19 mouse cellular contexts compared by ENCODE assay signal in genomic region chrX:9254901-9255300, GRCm38 (mm10). TPM values are rescaled to one million over a fixed set of nuclear protein-coding genes. Genes with fewer than 3 reads are reported as not detected.
"Had no signal": no experiment of that assay in that cellular context is flagged by ENCODE, and none has a peak within 500 bp of the region (broad histone marks: within the 10 kb centered on the region; RNA-seq: fewer than 3 reads in every experiment).

No protein-coding gene starts in this region.

- H3K4me1 ChIP-seq: limb, embryonic 12.5 days; lung, embryonic 15.5 days; midbrain, embryonic 13.5 days; stomach, embryonic 15.5 days had no signal

- ATAC-seq: midbrain, embryonic 13.5 days had no signal

- H3K9me3 ChIP-seq: limb, embryonic 12.5 days; lung, embryonic 15.5 days; midbrain, embryonic 13.5 days; stomach, embryonic 15.5 days had no signal

- H3K36me3 ChIP-seq: limb, embryonic 12.5 days; lung, embryonic 15.5 days; midbrain, embryonic 13.5 days; stomach, embryonic 15.5 days had no signal

- H3K27me3 ChIP-seq: limb, embryonic 12.5 days; lung, embryonic 15.5 days; midbrain, embryonic 13.5 days; stomach, embryonic 15.5 days had no signal

- H3K4me2 ChIP-seq: limb, embryonic 12.5 days; lung, embryonic 15.5 days; midbrain, embryonic 13.5 days; stomach, embryonic 15.5 days had no signal

- H3K9ac ChIP-seq: limb, embryonic 12.5 days; lung, embryonic 15.5 days; midbrain, embryonic 13.5 days; stomach, embryonic 15.5 days had no signal

- H3K4me3 ChIP-seq: layer of hippocampus, adult 2 months; limb, embryonic 12.5 days; lung, embryonic 15.5 days; midbrain, embryonic 13.5 days; stomach, embryonic 15.5 days had no signal

- H3K27ac ChIP-seq: kidney, postnatal 0 days; layer of hippocampus, adult 2 months; limb, embryonic 12.5 days; lung, embryonic 15.5 days; macrophage; midbrain, embryonic 13.5 days; stomach, embryonic 15.5 days had no signal

- DNase-seq: kidney, adult 11 months; kidney, adult 9 months; kidney, postnatal 36 days; lung, postnatal 14 days; right cerebral cortex, postnatal 14 days; thymus, postnatal 36 days had no signal

RNA-seq across cellular contexts. Expression of gene Gm14862, which starts 1.8 kb away (rescaled TPM):
- total RNA-seq: layer of hippocampus, adult 2 months; layer of hippocampus, postnatal 10 days; left cerebral cortex, postnatal 36 days; liver, adult 2 months; midbrain, postnatal 0 days had no signal
- polyA plus RNA-seq: kidney, postnatal 0 days; limb, embryonic 12.5 days; liver, adult 2 months; lung, embryonic 15.5 days; macrophage; midbrain, embryonic 13.5 days; midbrain, postnatal 0 days; neural tube, embryonic 14.5 days; thymus, postnatal 0 days had no signal

RNA-seq across cellular contexts. Expression of gene H2al1m, which starts 28.7 kb away (rescaled TPM):
- total RNA-seq: layer of hippocampus, adult 2 months; layer of hippocampus, postnatal 10 days; left cerebral cortex, postnatal 36 days; midbrain, postnatal 0 days had no signal
- polyA plus RNA-seq: kidney, postnatal 0 days; limb, embryonic 12.5 days; liver, adult 2 months; lung, embryonic 15.5 days; macrophage; midbrain, embryonic 13.5 days; midbrain, postnatal 0 days; neural tube, embryonic 14.5 days; thymus, postnatal 0 days had no signal

RNA-seq across cellular contexts. Expression of gene Lancl3, which starts 55.2 kb away (rescaled TPM):
- polyA plus RNA-seq: liver, adult 2 months; macrophage had no signal
